Mouse (Mus musculus): ENCODE measurements around the gene Siae. TPM values are rescaled to one million over a fixed set of nuclear protein-coding genes. Genes with fewer than 3 reads are reported as not detected.

Gene Siae
- polyA plus RNA-seq, 1 experiment from 2014 or later: 13.3 TPM

DNA sequence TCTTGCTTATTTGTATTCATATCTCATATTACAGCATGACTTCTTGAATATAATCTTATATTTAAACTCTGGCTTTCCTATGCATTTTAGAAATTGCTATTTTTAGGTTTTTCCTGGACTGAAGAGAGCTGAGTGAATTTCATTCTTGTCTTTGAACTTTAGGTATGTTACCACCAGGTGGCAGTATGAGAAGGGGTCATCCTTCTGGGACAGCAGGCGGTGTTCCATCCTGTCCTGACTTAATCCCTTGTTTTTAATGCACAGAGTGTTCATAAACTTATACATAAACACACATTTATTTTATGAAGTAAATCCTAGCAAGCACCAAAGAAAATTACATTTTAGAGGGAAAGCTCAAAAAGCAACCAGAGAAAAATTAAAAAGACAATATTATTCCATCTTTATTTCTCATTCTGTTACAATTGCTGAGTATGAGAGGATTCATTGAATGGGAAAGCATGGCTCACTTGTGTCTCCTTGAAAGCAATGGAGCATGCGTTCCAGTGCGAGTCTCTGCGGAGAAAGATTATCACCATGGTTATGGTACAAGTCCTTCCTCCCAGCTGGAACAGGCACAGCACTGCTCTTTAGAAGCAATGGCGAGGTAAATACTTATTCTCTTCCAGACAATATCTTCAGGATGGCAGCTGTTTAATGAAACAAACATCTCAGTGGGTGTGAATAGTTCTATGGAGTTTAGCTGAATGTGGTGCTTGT lies 134.6 kb downstream of the Siae start:
- WGBS: 60% methylated on average over 5 of the region's 5 CpGs
- no peak overlapping the region for H3K9ac ChIP-seq (ENCODE audit: low read length)

More for the DNA sequence above, 134.6 kb downstream of the Siae start:
- no peak for ATAC-seq (ENCODE audit: insufficient read depth, low FRiP score)
- Histone ChIP-seq H3K9me3 (replicated peaks; ENCODE audit: control insufficient read depth, low read length) (no peaks in the 10 kb centered on the region), H3K4me2 (ENCODE audit: low read depth, low read length) (no peak overlapping the region), H3K27me3 (ENCODE audit: control insufficient read depth, insufficient read depth, low read length) (no peaks in the 10 kb centered on the region), H3K4me1 (ENCODE audit: control insufficient read depth, insufficient read depth, low read length) (no peaks in the 10 kb centered on the region), H3K27ac (ENCODE audit: low read length) (no peak overlapping the region), H3K36me3 (ENCODE audit: control insufficient read depth, insufficient read depth, low read length) (no peaks in the 10 kb centered on the region), H3K4me3 (replicated peaks; ENCODE audit: low read length) (no peak overlapping the region)

Other genes starting within 250 kb of the Siae start
- gene Ccdc15, start 207.3 kb upstream of the Siae start, polyA plus RNA-seq (2015; fragmentation: Nextera tagmentation; extraction: Ambion mirVana): 4.2 and 5.0 TPM in 2 replicates
- gene Hepacam, start 188.3 kb upstream of the Siae start, polyA plus RNA-seq (2015; fragmentation: Nextera tagmentation; extraction: Ambion mirVana): 0.19 TPM in 1 of 2 replicates, not detected in the other
- 12.3 and 13.3 TPM in 2 replicates for gene Robo4, start 153.8 kb upstream of the Siae start, polyA plus RNA-seq (2015; fragmentation: Nextera tagmentation; extraction: Ambion mirVana)
- not detected in 2 replicates for gene Robo3, start 122.5 kb upstream of the Siae start, polyA plus RNA-seq (2015; fragmentation: Nextera tagmentation; extraction: Ambion mirVana)
- gene Msantd2, start 66.4 kb upstream of the Siae start, polyA plus RNA-seq (2015; fragmentation: Nextera tagmentation; extraction: Ambion mirVana): 15.3 and 16.1 TPM in 2 replicates
- gene Esam, start 27.6 kb upstream of the Siae start, polyA plus RNA-seq (2015; fragmentation: Nextera tagmentation; extraction: Ambion mirVana): 58.2 and 58.6 TPM in 2 replicates
- 96.0 and 120 TPM in 2 replicates for gene Vsig2, start 16.4 kb upstream of the Siae start, polyA plus RNA-seq (2015; fragmentation: Nextera tagmentation; extraction: Ambion mirVana)
- 4.4 and 4.5 TPM in 2 replicates for gene Nrgn, start 2.8 kb upstream of the Siae start, polyA plus RNA-seq (2015; fragmentation: Nextera tagmentation; extraction: Ambion mirVana)
- gene Spa17, start 58.0 kb downstream of the Siae start, polyA plus RNA-seq (2015; fragmentation: Nextera tagmentation; extraction: Ambion mirVana): 4.7 and 5.7 TPM in 2 replicates
- 154 and 162 TPM in 2 replicates for gene Tbrg1, start 101.6 kb downstream of the Siae start, polyA plus RNA-seq (2015; fragmentation: Nextera tagmentation; extraction: Ambion mirVana)
- gene Panx3, start 113.5 kb downstream of the Siae start, polyA plus RNA-seq (2015; fragmentation: Nextera tagmentation; extraction: Ambion mirVana): not detected in 2 replicates
- not detected in 2 replicates for gene Olfr160, start 160.6 kb downstream of the Siae start, polyA plus RNA-seq (2015; fragmentation: Nextera tagmentation; extraction: Ambion mirVana)
- not detected in 2 replicates for gene Olfr874, start 189.4 kb downstream of the Siae start, polyA plus RNA-seq (2015; fragmentation: Nextera tagmentation; extraction: Ambion mirVana)
- not detected in 2 replicates for gene Olfr875, start 216.2 kb downstream of the Siae start, polyA plus RNA-seq (2015; fragmentation: Nextera tagmentation; extraction: Ambion mirVana)
- not detected in 2 replicates for gene Olfr876, start 247.3 kb downstream of the Siae start, polyA plus RNA-seq (2015; fragmentation: Nextera tagmentation; extraction: Ambion mirVana)